Mouse (Mus musculus): ENCODE measurements at regions not wholly inside any gene's neighbourhood (a gene's known extent, or its start where the extent isn't known, plus 50 kb on each side); places are given as distances from the start of the nearest gene placed in this dataset.

GRCm38 (mm10) chr19:56010766-56011165 is 269.1 kb downstream of the Tcf7l2 start:
- TF ChIP-seq POLR2A (IDR thresholded peaks at IDR 0.05; ENCODE audit: low read depth, low read length), result no peak
- TF ChIP-seq CTCF (IDR thresholded peaks at IDR 0.05; ENCODE audit: extremely low read depth, insufficient read length, insufficient replicate concordance, low read depth, low read length), result no peak

All from small intestine, adult 2 months (tissue).